Mouse (Mus musculus): ENCODE measurements around the gene Ythdf2. TPM values are rescaled to one million over a fixed set of nuclear protein-coding genes. Genes with fewer than 3 reads are reported as not detected.
A peak's percentile ranks its signal among the peaks of the same experiment; 100 is the strongest.

Ythdf2 gene
- polyA plus RNA-seq, 1 experiment from 2014 or later, result 169 TPM

- DNase-seq (no peak), ATAC-seq (ENCODE audit: low FRiP score, low TSS enrichment) (no peak)
- Histone ChIP-seq H3K27me3 (ENCODE audit: control insufficient read depth, insufficient read depth, low read length) (no peaks in the 10 kb centered on the region), H3K4me3 (replicated peaks; ENCODE audit: low read depth, low read length) (no peak overlapping the region), H3K9ac (replicated peaks; ENCODE audit: low read length) (no peak overlapping the region), H3K36me3 (ENCODE audit: control insufficient read depth, insufficient read depth, low read length) (no peaks in the 10 kb centered on the region), H3K9me3 (ENCODE audit: control insufficient read depth, low read length) (no peaks in the 10 kb centered on the region), H3K27ac (replicated peaks; ENCODE audit: low read depth, low read length) (no peak overlapping the region), H3K4me1 (ENCODE audit: control insufficient read depth, insufficient read depth, low read length) (0 out of 2 replicates have a peak, but pooled peaks cover 5% of the 10 kb centered on the region), H3K4me2 (ENCODE audit: low read length) (no peak overlapping the region)
- WGBS, result 80% methylated on average over 1 of the region's 1 CpGs
Measured at GRCm38 (mm10) chr4:132151673-132152072, 60.4 kb downstream of the Ythdf2 start.

- Histone ChIP-seq H3K27ac (replicated peaks; ENCODE audit: low read depth, low read length) (no peak overlapping the region), H3K4me1 (ENCODE audit: control insufficient read depth, insufficient read depth, low read length) (no peaks in the 10 kb centered on the region), H3K27me3 (ENCODE audit: control insufficient read depth, insufficient read depth, low read length) (peaks cover 40% of the 10 kb centered on the region), H3K9ac (replicated peaks; ENCODE audit: low read length) (no peak overlapping the region), H3K36me3 (ENCODE audit: control insufficient read depth, insufficient read depth, low read length) (no peaks in the 10 kb centered on the region), H3K4me2 (ENCODE audit: low read length) (no peak overlapping the region), H3K4me3 (replicated peaks; ENCODE audit: low read depth, low read length) (no peak overlapping the region), H3K9me3 (ENCODE audit: control insufficient read depth, low read length) (no peaks in the 10 kb centered on the region)
- ATAC-seq (ENCODE audit: low FRiP score, low TSS enrichment) (no peak), DNase-seq (no peak)
- WGBS, result 76% methylated on average over 5 of the region's 5 CpGs
Measured at GRCm38 (mm10) chr4:132146201-132146600, 65.9 kb downstream of the Ythdf2 start.

- no peak overlapping the region for H3K27ac ChIP-seq (replicated peaks; ENCODE audit: low read depth, low read length)
- no peaks in the 10 kb centered on the region for H3K9me3 ChIP-seq (ENCODE audit: control insufficient read depth, low read length)
- no peaks in the 10 kb centered on the region for H3K4me1 ChIP-seq (ENCODE audit: control insufficient read depth, insufficient read depth, low read length)
- H3K4me2 ChIP-seq (ENCODE audit: low read length), result no peak overlapping the region
- ATAC-seq (ENCODE audit: low FRiP score, low TSS enrichment) (no peak), DNase-seq (no peak)
- no peak overlapping the region for H3K4me3 ChIP-seq (replicated peaks; ENCODE audit: low read depth, low read length)
- WGBS, result 41% methylated on average over 10 of the region's 10 CpGs
- H3K9ac ChIP-seq (replicated peaks; ENCODE audit: low read length), result no peak overlapping the region
- H3K27me3 ChIP-seq (ENCODE audit: control insufficient read depth, insufficient read depth, low read length), result peaks cover 43% of the 10 kb centered on the region
- no peaks in the 10 kb centered on the region for H3K36me3 ChIP-seq (ENCODE audit: control insufficient read depth, insufficient read depth, low read length)
Measured at GRCm38 (mm10) chr4:132145092-132145491, 67.0 kb downstream of the Ythdf2 start.

DNA sequence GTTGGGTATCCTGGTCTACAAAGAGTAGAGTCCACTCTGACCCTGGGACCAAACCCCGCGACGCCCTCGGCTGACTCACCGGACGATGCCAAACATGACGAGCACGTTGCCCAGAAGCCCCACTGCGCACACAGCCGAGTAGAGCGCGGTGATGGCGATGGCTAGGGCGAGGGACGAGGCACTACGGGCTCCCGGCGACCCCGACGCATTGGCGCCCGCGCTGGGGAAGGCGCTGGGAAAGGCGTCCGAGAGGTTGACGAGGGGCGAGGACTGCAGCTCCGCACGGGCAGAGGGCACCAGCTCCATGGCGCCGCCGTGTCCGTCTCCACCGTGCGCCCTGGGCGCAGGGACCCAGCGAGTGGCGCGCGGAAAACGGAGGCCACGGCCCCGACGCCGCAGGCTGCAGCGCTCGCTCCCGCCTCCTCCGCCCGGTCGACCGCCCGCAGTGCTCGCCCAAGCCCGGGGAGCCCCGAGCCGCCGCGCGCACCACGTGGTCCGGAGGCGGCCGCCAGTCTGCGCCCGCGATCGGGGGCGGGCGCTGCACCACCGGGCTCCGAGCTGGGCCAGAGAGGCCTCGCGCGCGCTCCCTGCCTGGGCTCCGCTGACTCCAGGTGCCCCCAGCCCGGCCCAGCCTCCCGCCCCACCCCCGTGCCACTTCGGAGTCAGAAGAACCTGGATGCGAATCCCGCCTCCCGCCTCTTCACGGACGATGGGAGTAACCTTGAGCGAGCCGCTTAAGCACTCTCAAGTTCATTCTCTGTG lies 67.8 kb downstream of the Ythdf2 start, which contains the start of gene Oprd1:
TSS of gene Oprd1 (minus strand) at position 407 of the 762 bp plus-strand sequence.
- Histone ChIP-seq H3K36me3 (ENCODE audit: control insufficient read depth, insufficient read depth, low read length) (no peaks in the 10 kb centered on the region), H3K9me3 (ENCODE audit: control insufficient read depth, low read length) (no peaks in the 10 kb centered on the region), H3K27ac (replicated peaks; ENCODE audit: low read depth, low read length) (no peak within 1 kb of the TSS), H3K4me1 (ENCODE audit: control insufficient read depth, insufficient read depth, low read length) (no peaks in the 10 kb centered on the region), H3K4me2 (ENCODE audit: low read length) (peak within 1 kb of the TSS; percentile 56), H3K4me3 (replicated peaks; ENCODE audit: low read depth, low read length) (peak within 1 kb of the TSS; percentile 35), H3K27me3 (ENCODE audit: control insufficient read depth, insufficient read depth, low read length) (peaks cover 43% of the 10 kb centered on the region), H3K9ac (replicated peaks; ENCODE audit: low read length) (no peak within 1 kb of the TSS)
- WGBS, result under 1% methylated on average over 69 of the region's 89 CpGs
- DNase-seq, result peak; percentile 42
- no peak for ATAC-seq (ENCODE audit: low FRiP score, low TSS enrichment)

DNA sequence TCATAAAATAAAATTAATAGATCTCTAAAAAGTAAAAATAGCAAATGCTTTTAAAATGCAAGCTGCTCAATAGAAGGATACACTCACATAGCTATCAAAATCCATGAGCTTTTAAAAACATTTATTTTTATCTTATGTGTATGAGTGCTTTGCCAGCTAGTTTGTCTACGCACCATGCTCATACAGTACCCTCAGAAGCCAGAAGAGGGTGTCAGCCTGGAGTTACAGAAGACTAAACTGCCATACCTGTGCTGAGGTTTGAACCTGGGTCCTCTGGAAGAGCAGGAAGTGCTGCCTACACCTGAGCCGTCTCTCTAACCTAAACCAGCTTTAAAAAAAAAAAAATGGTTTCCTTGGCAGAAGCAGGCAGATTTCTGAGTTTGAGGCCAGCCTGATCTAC lies 73.5 kb downstream of the Ythdf2 start:
- no peaks in the 10 kb centered on the region for H3K36me3 ChIP-seq (ENCODE audit: control insufficient read depth, insufficient read depth, low read length)
- peaks cover 16% of the 10 kb centered on the region for H3K27me3 ChIP-seq (ENCODE audit: control insufficient read depth, insufficient read depth, low read length)
- ATAC-seq (ENCODE audit: low FRiP score, low TSS enrichment) (no peak), DNase-seq (no peak)
- no peak overlapping the region for H3K9ac ChIP-seq (replicated peaks; ENCODE audit: low read length)
- H3K4me2 ChIP-seq (ENCODE audit: low read length), result no peak overlapping the region
- H3K4me3 ChIP-seq (replicated peaks; ENCODE audit: low read depth, low read length), result no peak overlapping the region
- no peaks in the 10 kb centered on the region for H3K9me3 ChIP-seq (ENCODE audit: control insufficient read depth, low read length)
- no peaks in the 10 kb centered on the region for H3K4me1 ChIP-seq (ENCODE audit: control insufficient read depth, insufficient read depth, low read length)
- 86% methylated on average over 2 of the region's 2 CpGs for WGBS
- H3K27ac ChIP-seq (replicated peaks; ENCODE audit: low read depth, low read length), result no peak overlapping the region

DNA sequence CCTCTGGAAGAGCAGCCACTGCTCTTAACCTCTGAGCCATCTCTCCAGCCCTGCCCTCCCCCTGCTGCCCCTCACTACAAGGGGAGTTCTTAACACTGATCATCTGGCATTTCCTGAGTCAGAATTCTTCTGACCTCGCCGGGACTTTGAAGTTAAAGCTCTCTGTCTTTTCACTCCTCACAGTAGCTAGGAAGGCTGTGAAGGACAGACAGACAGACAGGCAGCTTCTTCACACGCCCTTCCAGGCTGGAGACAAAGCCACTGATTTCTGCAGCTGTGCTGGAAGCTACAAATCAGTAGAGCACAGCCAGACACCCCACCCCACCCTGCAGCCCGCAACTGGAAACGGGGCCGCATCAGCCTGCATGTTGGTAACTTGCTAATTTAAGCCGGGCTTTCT lies 75.1 kb downstream of the Ythdf2 start:
- Histone ChIP-seq H3K9ac (replicated peaks; ENCODE audit: low read length) (no peak overlapping the region), H3K4me2 (ENCODE audit: low read length) (no peak overlapping the region), H3K36me3 (ENCODE audit: control insufficient read depth, insufficient read depth, low read length) (no peaks in the 10 kb centered on the region), H3K27me3 (ENCODE audit: control insufficient read depth, insufficient read depth, low read length) (0 out of 2 replicates have a peak, but pooled peaks cover 5% of the 10 kb centered on the region), H3K4me1 (ENCODE audit: control insufficient read depth, insufficient read depth, low read length) (no peaks in the 10 kb centered on the region), H3K27ac (replicated peaks; ENCODE audit: low read depth, low read length) (no peak overlapping the region), H3K9me3 (ENCODE audit: control insufficient read depth, low read length) (no peaks in the 10 kb centered on the region), H3K4me3 (replicated peaks; ENCODE audit: low read depth, low read length) (no peak overlapping the region)
- no peak for ATAC-seq (ENCODE audit: low FRiP score, low TSS enrichment)
- 77% methylated on average over 7 of the region's 7 CpGs for whole genome bisulfite sequencing
- DNase-seq, result no peak

Small RNA genes lying within 50 kb of the gene (microRNA-seq; reads per million reads assigned to microRNA genes)
- not detected for gene Gm22033

Other genes starting within 250 kb of the Ythdf2 start
- gene Gm10300, start 137.6 kb downstream of the Ythdf2 start, polyA plus RNA-seq (2014; fragmentation: Nextera tagmentation; extraction: Ambion mirVana), result not detected in 2 replicates
- 88.3 and 116 TPM in 2 replicates for gene Epb41, start 137.0 kb downstream of the Ythdf2 start, polyA plus RNA-seq (2014; fragmentation: Nextera tagmentation; extraction: Ambion mirVana)
- gene Oprd1, start 67.8 kb downstream of the Ythdf2 start, polyA plus RNA-seq (2014; fragmentation: Nextera tagmentation; extraction: Ambion mirVana), result 0.08 and 0.15 TPM in 2 replicates
- 31.6 and 46.5 TPM in 2 replicates for gene Gmeb1, start 49.3 kb upstream of the Ythdf2 start, polyA plus RNA-seq (2014; fragmentation: Nextera tagmentation; extraction: Ambion mirVana)
- gene Taf12, start 62.1 kb upstream of the Ythdf2 start, polyA plus RNA-seq (2014; fragmentation: Nextera tagmentation; extraction: Ambion mirVana), result 45.7 and 50.6 TPM in 2 replicates
- 1.3 TPM in 2 replicates for gene Rab42, start 91.1 kb upstream of the Ythdf2 start, polyA plus RNA-seq (2014; fragmentation: Nextera tagmentation; extraction: Ambion mirVana)
- 82.2 and 84.0 TPM in 2 replicates for gene Trnau1ap, start 117.2 kb upstream of the Ythdf2 start, polyA plus RNA-seq (2014; fragmentation: Nextera tagmentation; extraction: Ambion mirVana)
- 26.4 and 28.6 TPM in 2 replicates for gene Rcc1, start 141.3 kb upstream of the Ythdf2 start, polyA plus RNA-seq (2014; fragmentation: Nextera tagmentation; extraction: Ambion mirVana)
- gene Phactr4, start 210.2 kb upstream of the Ythdf2 start, polyA plus RNA-seq (2014; fragmentation: Nextera tagmentation; extraction: Ambion mirVana), result 7.4 and 11.1 TPM in 2 replicates

Data from midbrain, embryonic 14.5 days (tissue).